Mouse (Mus musculus) midbrain, embryonic 14.5 days (tissue): ENCODE results near the gene Ppp1r37. TPM values are rescaled to one million over a fixed set of nuclear protein-coding genes. Genes with fewer than 3 reads are reported as not detected.
"Not testable (repeated sequence)": the region's sequence is repeated elsewhere in the genome, so short reads cannot be mapped to it uniquely, and the experiment has no call there.

Source experiments
- ATAC-seq: fragments of 200-750 bp; cut with Nextera tagmentation; 2 replicates; pipeline ENCODE4 v1.8.0; 2017; ENCODE audit warnings: moderate number of reproducible peaks, moderate library complexity; ENCODE audit not compliant: low FRiP score, low TSS enrichment
- DNase-seq: peaks from one replicate; pipeline ENCODE4 v3.0.0-alpha.2; 2015
- H3K27ac ChIP-seq: fragments of 300-500 bp; sonication (generic); replicated peaks from 2 replicates; pipeline ENCODE4 v1.5.1; 2014; ENCODE audit warnings: mild to moderate bottlenecking, low read depth, low read length, moderate library complexity
- H3K27me3 ChIP-seq: fragments of 300-500 bp; sonication (generic); 2 replicates; pipeline ENCODE4 v1.6.1; 2014; ENCODE audit warnings: low read length, control low read depth, mixed read lengths; ENCODE audit not compliant: control insufficient read depth, insufficient read depth
- H3K36me3 ChIP-seq: fragments of 300-500 bp; sonication (generic); 2 replicates; pipeline ENCODE4 v1.6.1; 2014; ENCODE audit warnings: low read length, control low read depth; ENCODE audit not compliant: control insufficient read depth, insufficient read depth
- H3K4me1 ChIP-seq: fragments of 300-500 bp; sonication (generic); 2 replicates; pipeline ENCODE4 v1.6.1; 2014; ENCODE audit warnings: mild to moderate bottlenecking, antibody characterized with exemption, low read length, control low read depth; ENCODE audit not compliant: control insufficient read depth, insufficient read depth
- H3K4me2 ChIP-seq: fragments of 300-500 bp; sonication (generic); 2 replicates; pipeline ENCODE4 v1.6.1; 2014; ENCODE audit warnings: mild to moderate bottlenecking, low read length, moderate library complexity
- H3K4me3 ChIP-seq: fragments of 300-500 bp; sonication (generic); replicated peaks from 2 replicates; pipeline ENCODE4 v1.5.1; 2014; ENCODE audit warnings: low read depth, low read length
- H3K9ac ChIP-seq: fragments of 300-500 bp; sonication (generic); replicated peaks from 2 replicates; pipeline ENCODE4 v1.6.1; 2014; ENCODE audit warnings: mild to moderate bottlenecking, low read length, moderate library complexity
- H3K9me3 ChIP-seq: fragments of 300-500 bp; sonication (generic); 2 replicates; pipeline ENCODE4 v1.6.1; 2016; ENCODE audit warnings: low read length, control low read depth, mixed read lengths; ENCODE audit not compliant: control insufficient read depth
- WGBS: fragments of 180-500 bp; shearing (Covaris S2); extraction: QIAGEN DNeasy Blood & Tissue Kit; methylation state at CpG from one replicate; pipeline ENCODE4 v1.1.7; 2014; 5-methylcytosine and 5-hydroxymethylcytosine counted together
- polyA plus RNA-seq: library from polyadenylated mRNA; unstranded; fragments of >200 nt; fragmentation: Nextera tagmentation; extraction: Ambion mirVana; gene quantifications from 2 replicates; pipeline ENCODE4 v1.2.1, GENCODE M21; 2014

The Ppp1r37 gene
- 9.5 and 31.7 TPM in 2 replicates for polyA plus RNA-seq

- H3K4me1 ChIP-seq = peaks cover 42% of the 10 kb centered on the region
- ATAC-seq (peak; percentile 38; the same call in 1 of the 2 replicates), DNase-seq (peak; percentile 73)
- peak within 1 kb of the TSS; percentile 97 for H3K4me3 ChIP-seq
- H3K36me3 ChIP-seq = peaks cover 24% of the 10 kb centered on the region
- no peaks in the 10 kb centered on the region for H3K27me3 ChIP-seq
- WGBS = 2% methylated on average over 19 of the region's 19 CpGs
- peak within 1 kb of the TSS; percentile 94 for H3K27ac ChIP-seq
- H3K9ac ChIP-seq = peak within 1 kb of the TSS; percentile 94
- H3K9me3 ChIP-seq = no peaks in the 10 kb centered on the region
- peak within 1 kb of the TSS; percentile 96 for H3K4me2 ChIP-seq
Observed at GRCm38 (mm10) chr7:19562643-19563410, at the start of gene Ppp1r37. Gene Ppp1r37, minus strand, starts transcription at chr7:19563076.

- H3K4me2 ChIP-seq = no peak overlapping the region
- no peaks in the 10 kb centered on the region for H3K27me3 ChIP-seq
- no peak for ATAC-seq
- peaks cover 2% of the 10 kb centered on the region; the same call in 1 of the 2 replicates for H3K36me3 ChIP-seq
- no peak overlapping the region for H3K27ac ChIP-seq
- H3K9ac ChIP-seq = no peak overlapping the region
- no peak for DNase-seq
- no peaks in the 10 kb centered on the region for H3K4me1 ChIP-seq
- WGBS = 77% methylated on average over 5 of the region's 5 CpGs
- H3K4me3 ChIP-seq = no peak overlapping the region
- no peaks in the 10 kb centered on the region for H3K9me3 ChIP-seq
Observed at GRCm38 (mm10) chr7:19610969-19611368, 48.1 kb upstream of the Ppp1r37 start.

- H3K4me1 ChIP-seq = no peaks in the 10 kb centered on the region
- H3K4me2 ChIP-seq = no peak overlapping the region
- H3K36me3 ChIP-seq = peaks cover 2% of the 10 kb centered on the region; the same call in 1 of the 2 replicates
- H3K9me3 ChIP-seq = no peaks in the 10 kb centered on the region
- H3K9ac ChIP-seq = no peak overlapping the region
- 93% methylated on average over 12 of the region's 12 CpGs for WGBS
- no peak overlapping the region for H3K27ac ChIP-seq
- ATAC-seq = no peak
- H3K27me3 ChIP-seq = no peaks in the 10 kb centered on the region
- no peak for DNase-seq
- no peak overlapping the region for H3K4me3 ChIP-seq
Observed at GRCm38 (mm10) chr7:19609641-19610332, 46.9 kb upstream of the Ppp1r37 start.

GRCm38 (mm10) chr7:19607291-19607690 lies 44.4 kb upstream of the Ppp1r37 start:
- no peak for ATAC-seq
- Histone ChIP-seq H3K27ac (no peak overlapping the region), H3K9me3 (no peaks in the 10 kb centered on the region), H3K4me3 (no peak overlapping the region), H3K27me3 (no peaks in the 10 kb centered on the region), H3K36me3 (peaks cover 6% of the 10 kb centered on the region), H3K4me2 (no peak overlapping the region), H3K4me1 (peaks cover 12% of the 10 kb centered on the region), H3K9ac (no peak overlapping the region)
- 91% methylated on average over 5 of the region's 5 CpGs for WGBS
- DNase-seq = no peak

- not testable (repeated sequence) for H3K27me3 ChIP-seq, DNase-seq, H3K9me3 ChIP-seq
- Histone ChIP-seq H3K27ac (peak overlapping the region; percentile 69), H3K4me1 (peaks cover 14% of the 10 kb centered on the region), H3K9ac (peak overlapping the region; percentile 91; the same call in 1 of the 2 replicates), H3K36me3 (peaks cover 27% of the 10 kb centered on the region), H3K4me2 (peak overlapping the region; percentile 81), H3K4me3 (peak overlapping the region; percentile 91)
- peak; percentile 12; the same call in 1 of the 2 replicates for ATAC-seq
- 60% methylated on average over 10 of the region's 10 CpGs for WGBS
Observed at GRCm38 (mm10) chr7:19604606-19605214, 41.8 kb upstream of the Ppp1r37 start.

- 2% methylated on average over 57 of the region's 57 CpGs for WGBS
- ATAC-seq = peak; percentile 90
- Histone ChIP-seq H3K4me1 (peaks cover 14% of the 10 kb centered on the region), H3K9me3 (no peaks in the 10 kb centered on the region), H3K27me3 (no peaks in the 10 kb centered on the region), H3K4me3 (peak within 1 kb of the TSS; percentile 91), H3K27ac (peak within 1 kb of the TSS; percentile 69), H3K9ac (peak within 1 kb of the TSS; percentile 91), H3K36me3 (peaks cover 33% of the 10 kb centered on the region), H3K4me2 (peak within 1 kb of the TSS; percentile 81)
- DNase-seq = peak; percentile 97
Observed at GRCm38 (mm10) chr7:19603849-19604605, 41.2 kb upstream of the Ppp1r37 start, which contains the start of gene Clasrp. Gene Clasrp, minus strand, starts transcription at chr7:19604486.

GRCm38 (mm10) chr7:19603055-19603454 lies 40.2 kb upstream of the Ppp1r37 start:
- Histone ChIP-seq H3K4me3 (peak overlapping the region; percentile 91; the same call in 1 of the 2 replicates), H3K4me2 (peak overlapping the region; percentile 81), H3K9ac (no peak overlapping the region), H3K27me3 (no peaks in the 10 kb centered on the region), H3K27ac (no peak overlapping the region), H3K4me1 (peaks cover 14% of the 10 kb centered on the region), H3K9me3 (no peaks in the 10 kb centered on the region), H3K36me3 (peaks cover 41% of the 10 kb centered on the region)
- DNase-seq = no peak
- no peak for ATAC-seq
- 85% methylated on average over 12 of the region's 12 CpGs for WGBS

GRCm38 (mm10) chr7:19600562-19600961 lies 37.7 kb upstream of the Ppp1r37 start:
- ATAC-seq (peak; percentile 35; the same call in 1 of the 2 replicates), DNase-seq (peak; percentile 57)
- no peak overlapping the region for H3K4me2 ChIP-seq
- H3K9ac ChIP-seq = no peak overlapping the region
- H3K9me3 ChIP-seq = no peaks in the 10 kb centered on the region
- no peak overlapping the region for H3K27ac ChIP-seq
- H3K36me3 ChIP-seq = peaks cover 60% of the 10 kb centered on the region
- no peaks in the 10 kb centered on the region for H3K27me3 ChIP-seq
- no peak overlapping the region for H3K4me3 ChIP-seq
- H3K4me1 ChIP-seq = peaks cover 14% of the 10 kb centered on the region
- 48% methylated on average over 5 of the region's 5 CpGs for WGBS
